Mouse (Mus musculus) megakaryocyte-erythroid progenitor cell, adult 5-6 weeks (primary cell): ENCODE data around the gene Crybg1. TPM values are rescaled to one million over a fixed set of nuclear protein-coding genes. Genes with fewer than 3 reads are reported as not detected.
A peak's percentile ranks its signal among the peaks of the same experiment; 100 is the strongest.

ENCODE experiments used
- ATAC-seq: replicated peaks from 2 replicates; pipeline ENCODE4 v1.8.0; 2016; ENCODE audit warnings: mild to moderate bottlenecking, inconsistent platforms; ENCODE audit not compliant: severe bottlenecking, poor library complexity, low FRiP score, low TSS enrichment
- total RNA-seq, 2 experiments: library from RNA; stranded (forward) in 1 of 2; stranded (reverse) in 1 of 2; fragments of 200-1000, 215-1000 nt in 1 of 2; fragments of >200 nt in 1 of 2; fragmentation: Nextera tagmentation in 1 of 2; gene quantifications; 2 replicates each; pipeline ENCODE4 v1.2.3; 2014 to 2017

Crybg1 gene
- total RNA-seq, 2 experiments from 2014 or later: 0.44 to 1.1 TPM

DNA sequence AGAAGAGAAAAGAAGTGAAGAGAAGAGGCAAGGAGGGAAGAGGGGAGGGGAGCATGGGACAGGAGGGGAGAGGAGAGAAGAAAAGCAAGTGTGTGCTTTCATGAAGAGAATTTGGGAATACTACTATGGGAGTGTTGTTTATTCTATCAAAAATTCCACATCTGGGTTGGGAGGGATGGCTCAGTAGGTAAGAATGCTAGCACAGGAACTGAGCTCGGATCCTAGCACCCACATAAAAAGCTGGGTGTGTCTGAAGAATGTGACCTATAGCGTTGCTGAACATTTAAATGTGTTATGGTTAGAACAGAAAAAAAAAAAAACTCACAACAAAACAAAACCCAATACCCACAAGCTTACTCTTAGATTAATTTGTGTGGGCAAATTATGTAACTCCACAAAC lies 133.0 kb downstream of the Crybg1 start:
- no peak for ATAC-seq

DNA sequence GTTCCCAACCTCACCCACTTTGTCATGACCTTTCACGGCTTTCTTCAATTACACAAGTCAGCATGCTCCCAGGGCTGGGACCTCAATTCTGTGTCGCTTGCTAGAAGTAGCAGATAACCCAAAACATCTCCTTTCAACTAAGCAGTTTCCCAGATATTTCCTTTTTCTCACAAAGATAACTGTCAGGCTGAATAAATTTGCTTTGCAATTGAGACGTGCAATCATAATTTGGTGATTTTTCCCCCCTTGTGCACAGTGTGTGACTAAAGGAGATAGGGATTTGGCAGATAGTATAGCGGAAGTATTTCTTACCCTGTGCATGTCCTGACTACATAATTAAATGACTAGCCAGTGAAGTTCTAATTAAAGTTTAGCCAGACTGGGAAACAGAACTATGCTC lies 134.8 kb downstream of the Crybg1 start:
- ATAC-seq: no peak

DNA sequence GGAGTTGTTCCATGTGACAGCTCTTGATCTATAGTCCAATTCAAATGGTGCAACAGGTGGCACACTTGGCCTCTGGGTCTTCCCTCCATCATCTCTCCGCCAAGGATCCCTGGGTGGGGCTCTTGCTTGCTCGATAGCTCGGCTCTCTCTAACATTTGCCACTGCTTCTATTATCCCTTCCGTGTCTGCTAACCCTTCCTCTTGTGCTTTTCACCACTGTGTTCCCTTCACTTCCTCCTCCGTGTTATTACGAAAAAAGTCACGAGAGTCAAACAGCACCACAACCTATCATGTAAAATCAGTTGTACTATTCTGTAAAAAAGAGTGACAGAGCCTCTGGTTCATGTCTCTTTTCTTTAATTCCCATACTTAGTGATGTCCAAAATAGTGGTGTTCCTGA lies 137.2 kb downstream of the Crybg1 start:
- ATAC-seq: no peak

DNA sequence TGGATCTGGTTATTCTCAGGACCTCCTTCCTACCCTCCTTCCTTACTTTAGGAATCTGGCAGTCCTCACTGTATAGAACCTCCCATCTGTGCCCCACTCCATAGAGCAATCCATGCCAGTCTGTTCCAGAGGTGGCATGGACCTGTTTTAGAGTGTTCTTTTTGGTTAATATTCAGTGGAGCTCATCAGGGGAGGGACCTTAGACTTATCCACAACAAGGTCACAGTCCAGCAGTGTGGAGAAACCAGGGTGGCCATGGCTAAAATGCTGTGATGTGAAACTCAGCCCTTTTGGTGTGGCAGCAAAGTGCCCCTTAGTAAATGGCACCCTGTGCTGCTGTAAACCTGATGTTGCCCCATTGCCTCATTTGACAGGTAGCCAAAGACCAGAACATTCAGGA lies 139.8 kb downstream of the Crybg1 start:
- ATAC-seq: no peak

DNA sequence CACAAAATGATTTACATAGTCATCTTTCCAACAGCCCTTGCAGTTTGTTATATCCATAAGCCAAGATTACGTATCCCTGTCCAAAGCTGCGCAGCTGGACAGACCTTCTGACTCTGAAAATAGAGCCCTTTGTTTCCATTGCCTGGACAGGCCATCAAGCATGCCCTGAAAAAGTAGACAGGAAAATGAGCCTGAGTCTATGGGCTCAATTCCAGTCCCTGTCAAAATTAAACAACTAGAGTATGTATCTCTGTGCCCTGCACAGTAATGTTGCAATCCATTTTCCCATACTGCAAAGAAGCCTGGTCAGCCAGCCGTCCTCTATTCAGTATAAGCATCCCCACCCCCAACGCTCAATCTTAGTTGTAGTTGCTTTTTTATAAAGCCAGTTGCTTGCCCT lies 141.8 kb downstream of the Crybg1 start:
- no peak for ATAC-seq

DNA sequence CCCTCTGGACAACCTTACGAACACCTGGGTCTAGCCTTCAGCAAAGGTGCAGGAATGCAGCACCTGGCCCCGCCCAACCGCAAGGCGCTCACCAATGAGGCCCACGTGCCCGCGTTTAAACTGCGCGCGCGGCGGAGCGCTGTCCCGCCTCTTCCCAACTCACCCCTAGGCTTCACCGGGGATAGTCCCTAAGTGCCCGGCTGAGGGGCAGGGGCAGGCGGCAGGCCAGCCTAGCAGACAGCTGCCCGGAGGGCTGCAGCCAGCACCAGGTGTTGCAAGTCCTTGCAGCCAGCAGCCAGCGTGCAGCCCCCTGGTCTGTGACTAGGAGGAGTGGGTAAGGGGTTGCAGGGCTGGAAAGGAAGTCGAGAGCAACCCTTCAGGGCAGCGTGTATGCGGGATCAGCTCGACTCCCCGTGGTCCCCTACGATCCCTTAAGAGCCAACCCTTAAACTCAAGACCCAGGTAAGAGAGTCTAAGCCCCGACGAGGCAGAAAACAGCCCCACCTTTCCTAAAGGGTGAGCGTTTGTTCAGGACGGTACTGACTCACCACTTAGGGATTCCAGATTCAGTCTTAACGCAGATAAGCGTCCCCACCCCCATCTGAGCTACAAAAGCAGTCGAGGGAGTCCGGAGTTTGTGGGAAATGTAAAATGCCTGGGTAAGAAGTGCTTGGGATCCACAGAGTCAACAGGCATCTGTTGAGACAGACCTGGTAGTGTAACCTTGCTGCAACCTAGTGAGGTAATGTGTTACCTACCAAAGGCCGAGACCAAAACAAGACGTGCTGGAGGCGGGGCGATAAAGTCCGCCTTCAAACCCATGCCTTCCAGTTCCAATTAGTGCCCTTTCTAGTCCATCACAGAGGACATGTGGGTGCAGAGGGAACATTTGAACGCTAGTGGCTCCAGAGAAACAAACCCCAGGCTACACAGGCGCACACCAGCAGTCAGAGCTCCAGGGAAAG lies 142.7 kb downstream of the Crybg1 start:
- no peak for ATAC-seq

DNA sequence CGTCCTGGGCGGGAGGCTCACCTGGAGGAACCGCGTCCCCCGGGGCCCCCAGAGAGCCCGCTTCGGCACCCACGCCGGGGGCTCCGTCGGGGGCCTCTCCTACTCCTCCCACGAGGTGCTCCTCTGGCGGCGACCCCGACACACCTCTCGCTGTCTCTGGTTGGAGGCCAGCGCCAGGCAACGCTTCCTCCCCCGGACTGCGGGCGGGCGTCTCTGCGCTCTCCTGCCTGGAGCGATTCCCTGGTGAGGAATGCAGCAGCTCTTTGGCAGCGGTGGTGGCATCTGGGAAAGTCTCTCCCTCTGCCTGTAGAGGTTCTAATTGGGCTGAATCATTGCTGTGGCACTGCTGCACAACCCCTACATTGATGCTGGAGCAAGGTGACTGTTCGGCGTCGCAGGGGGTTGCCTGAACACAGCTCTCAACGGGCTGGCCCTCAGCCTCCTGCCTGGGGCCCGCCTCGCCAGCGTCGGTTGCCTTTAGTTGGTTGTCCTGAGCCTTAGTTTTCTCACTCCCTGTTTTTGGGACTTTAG lies 144.4 kb downstream of the Crybg1 start:
- no peak for ATAC-seq

DNA sequence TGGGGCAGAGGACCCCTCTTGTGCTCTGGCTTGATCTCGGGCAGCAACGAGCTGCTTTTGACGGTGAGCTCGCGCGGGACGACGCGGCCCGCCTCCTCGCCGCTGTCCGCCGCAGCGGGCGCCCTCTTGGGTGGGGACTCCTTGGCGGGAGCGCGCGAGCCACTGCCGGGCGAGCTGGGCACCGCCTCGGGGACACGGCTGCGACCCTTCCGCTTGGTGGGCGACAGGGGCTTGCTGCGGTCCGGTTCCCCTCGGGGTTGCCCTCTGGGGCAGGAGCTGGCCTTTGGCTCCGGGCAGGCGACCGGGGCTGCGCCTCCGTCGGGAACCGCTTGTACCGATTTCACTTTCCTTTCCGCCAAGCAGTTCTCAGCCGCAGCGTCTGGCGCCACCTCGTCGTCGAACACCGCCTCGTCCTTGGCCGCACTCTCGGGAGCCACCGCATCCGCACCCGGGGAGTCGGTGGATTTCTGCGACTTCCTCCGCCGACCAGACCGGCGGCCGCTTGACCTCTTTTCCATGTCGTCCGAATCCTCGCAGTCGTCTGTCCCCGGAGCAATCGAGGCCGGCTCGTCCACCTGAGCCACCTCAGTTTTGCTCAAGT lies 145.0 kb downstream of the Crybg1 start:
- ATAC-seq: peak; percentile 45; the same call in 1 of the 2 replicates

DNA sequence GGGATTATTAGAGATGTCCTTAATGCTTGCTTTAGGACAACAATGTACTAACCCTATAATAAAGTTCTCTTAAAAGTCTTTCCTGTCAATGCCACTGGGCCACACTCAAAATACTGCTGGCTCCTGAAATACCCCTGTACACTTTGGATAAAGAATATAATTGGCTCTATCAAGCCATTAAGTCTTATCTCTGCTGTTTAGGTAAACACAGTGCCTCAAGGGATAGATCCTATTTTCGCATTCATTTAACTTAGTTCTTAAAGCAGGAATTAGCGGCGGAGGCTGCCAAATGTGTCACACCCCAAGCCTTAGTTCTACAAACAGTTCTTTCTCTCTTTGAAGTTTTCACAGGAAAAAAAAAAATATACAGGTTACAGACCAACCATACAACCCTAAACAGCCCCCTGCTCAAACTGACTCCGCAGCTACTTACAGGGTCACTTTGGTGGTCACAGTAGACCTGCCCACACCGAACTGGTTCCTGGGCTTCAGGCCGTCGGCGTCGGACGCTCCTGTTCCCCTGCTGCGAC lies 145.6 kb downstream of the Crybg1 start:
- ATAC-seq: no peak

DNA sequence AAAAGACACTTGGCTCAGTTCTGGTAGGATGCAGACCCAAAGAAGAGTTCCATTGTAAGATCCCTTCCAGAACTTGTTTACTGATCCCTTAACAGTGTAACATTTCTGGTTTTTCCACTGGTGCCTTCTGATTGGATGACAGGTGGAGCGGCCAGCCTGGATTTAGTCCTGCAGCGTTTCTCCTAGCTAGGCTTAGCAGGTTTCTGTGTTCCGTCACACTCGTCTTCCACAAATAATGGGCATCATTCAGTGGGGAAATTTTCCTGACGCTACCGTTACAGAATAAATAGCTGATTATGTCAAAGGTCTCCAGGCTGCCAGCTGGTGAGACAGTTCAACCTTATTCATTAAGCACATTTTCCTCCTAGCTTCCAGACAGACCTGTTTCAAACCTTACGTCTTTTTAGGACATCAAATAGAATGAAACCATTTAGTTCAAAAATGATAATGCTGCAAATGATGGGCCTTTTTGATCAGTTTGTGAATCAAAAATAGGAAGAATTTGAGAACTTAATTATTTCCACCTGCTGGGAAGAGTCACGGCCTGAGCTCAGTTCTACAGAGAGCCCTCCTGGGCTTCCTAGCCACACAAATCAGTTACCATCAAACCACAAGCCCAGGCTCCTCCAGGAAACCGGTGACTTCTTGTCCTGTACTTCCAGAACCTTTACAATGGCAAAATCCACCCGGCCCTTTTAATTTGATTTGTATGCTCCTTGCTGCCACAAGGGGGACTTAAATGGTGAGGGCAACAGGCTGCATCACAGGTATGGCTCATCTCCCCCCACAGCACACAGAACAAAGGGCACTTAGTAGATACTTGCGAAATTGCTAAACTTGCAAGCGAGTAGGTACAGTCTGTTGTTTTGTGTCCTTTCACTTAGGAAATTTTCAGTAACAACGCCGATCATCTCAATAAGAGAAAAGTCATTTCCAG lies 146.4 kb downstream of the Crybg1 start:
- peak; percentile 66; the same call in 1 of the 2 replicates for ATAC-seq

DNA sequence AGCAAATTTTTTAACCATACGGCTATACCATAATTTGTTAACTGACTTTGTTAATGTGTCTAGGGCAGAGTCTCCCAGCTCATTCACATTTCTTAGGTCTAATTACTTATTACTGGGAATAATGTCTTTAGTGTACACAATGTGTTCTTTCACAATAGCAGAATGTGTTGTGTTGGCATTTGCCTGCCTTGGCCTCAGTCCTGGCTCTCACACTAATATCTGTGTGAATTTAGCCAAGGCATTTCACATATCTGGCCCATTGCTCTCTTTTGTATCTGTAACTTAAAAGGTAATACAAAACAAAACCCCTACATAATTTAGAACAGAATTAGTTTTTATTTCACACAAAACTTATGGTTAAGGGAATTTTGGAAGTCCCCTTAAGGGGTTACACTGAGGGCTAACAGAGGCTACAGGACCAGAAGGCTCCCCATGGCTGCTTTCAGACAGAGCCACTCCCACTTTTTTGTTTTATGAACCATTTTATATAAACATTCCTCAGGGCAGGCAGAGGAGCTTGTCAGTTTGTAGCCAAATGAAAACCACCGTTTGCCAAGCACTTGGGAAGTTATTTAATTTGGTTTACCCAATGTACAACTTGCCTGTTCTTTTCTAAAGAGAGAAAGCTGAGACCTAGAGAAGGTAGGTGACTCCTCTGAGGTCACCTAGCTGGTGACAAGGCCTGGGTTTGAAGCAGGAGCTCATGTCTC lies 148.3 kb downstream of the Crybg1 start:
- no peak for ATAC-seq

DNA sequence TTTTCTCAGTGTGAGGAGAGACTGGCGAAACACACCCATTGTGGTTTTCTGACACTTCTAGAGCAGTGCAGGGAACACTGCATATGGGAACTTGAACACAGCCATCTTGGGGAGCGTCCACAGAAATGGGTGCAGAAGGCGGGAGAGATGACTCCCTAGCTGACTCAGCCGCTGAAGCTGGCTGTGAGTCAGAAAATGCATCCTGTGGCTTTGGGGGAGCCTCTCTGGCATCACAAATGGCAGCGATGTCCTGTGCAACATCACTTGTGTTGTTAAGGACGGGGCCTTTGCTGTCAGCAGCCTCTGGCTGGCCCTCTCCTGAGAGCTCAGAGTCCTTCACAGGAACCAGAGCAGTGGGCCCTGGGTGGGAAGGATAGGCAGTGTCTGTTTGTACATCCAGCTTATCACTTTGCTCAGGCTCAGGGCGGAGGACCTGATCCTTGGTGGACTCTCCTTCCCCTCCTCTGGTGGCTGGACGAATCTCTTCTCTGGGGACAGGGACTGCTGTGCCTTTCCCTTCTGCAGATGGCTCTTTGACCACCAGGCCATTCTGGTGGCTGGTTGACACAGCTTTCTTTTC lies 150.1 kb downstream of the Crybg1 start:
- no peak for ATAC-seq

DNA sequence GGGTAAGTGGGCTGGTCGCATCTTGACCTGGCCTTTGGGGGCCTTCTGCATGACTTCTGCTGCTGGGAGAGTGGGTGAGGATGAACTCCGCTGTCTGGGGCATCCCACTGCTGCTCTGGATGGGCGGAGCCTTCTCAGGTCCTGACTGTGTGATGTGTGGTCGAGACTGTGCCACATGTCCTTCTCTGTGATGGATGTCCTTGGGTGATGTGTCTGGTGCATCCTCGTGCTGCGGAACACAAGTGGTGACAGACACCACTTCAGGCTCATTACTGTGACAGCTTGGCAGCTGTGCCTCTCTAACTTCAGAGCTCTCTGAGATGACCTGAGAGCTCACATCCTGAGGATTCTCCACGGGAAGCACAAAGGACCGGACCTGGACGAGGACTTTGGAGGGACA lies 150.6 kb downstream of the Crybg1 start:
- no peak for ATAC-seq

DNA sequence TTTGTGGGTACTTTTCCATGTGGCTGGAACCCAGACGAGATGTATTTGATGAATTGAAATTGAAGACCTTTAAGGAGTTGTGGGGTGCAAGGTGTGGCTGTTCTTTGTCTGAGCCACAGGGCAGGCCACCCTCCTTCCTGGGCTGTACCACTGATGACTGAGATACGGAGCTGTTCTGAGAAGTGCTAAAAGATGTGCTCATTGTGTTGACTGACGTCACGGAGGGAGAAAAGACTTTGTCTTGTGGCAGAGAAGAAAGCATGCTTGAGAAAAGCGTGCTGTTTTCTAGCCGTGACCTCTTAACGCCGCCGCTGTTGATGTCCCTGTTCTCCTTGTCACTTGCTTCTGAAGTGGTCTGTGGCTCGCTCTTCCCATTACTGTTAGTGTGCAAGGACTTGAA lies 151.4 kb downstream of the Crybg1 start:
- ATAC-seq: no peak

DNA sequence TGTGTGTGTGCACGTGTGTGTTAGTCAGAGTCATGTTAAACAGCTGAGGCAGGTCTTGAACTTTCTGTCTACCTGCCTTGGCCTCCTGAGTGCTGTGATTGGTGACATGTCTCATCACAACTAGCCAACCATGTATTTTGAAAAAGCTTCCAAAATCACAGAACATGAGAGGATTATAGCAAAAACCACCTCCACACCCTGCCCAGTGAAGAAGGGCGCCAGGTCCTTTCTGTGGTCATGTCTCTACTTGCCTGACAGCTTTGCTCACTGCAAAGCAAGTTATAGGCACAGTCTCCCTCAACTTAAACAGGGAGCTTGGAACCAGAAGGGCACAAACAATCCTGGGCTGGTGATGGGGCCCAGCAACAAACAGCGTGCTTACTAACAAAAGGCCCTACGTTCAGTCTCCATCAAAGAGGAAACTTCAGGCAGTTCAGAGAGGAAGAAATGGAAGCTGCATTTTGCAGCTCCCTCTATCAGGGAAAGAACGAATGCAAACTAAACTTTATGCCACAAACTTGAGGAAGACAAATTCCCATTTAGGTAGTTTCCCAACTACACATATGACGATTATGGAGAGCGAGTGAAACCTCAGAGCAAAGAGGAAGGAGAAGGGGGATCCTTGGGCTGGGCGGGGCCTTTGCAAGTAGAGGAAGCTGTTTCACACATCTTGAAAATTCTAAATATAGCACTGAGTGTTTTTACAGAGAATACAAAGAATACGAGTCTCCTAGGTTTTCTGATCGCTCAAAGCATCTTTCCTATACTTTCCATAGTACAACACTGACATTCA lies 152.6 kb downstream of the Crybg1 start:
- ATAC-seq: no peak

DNA sequence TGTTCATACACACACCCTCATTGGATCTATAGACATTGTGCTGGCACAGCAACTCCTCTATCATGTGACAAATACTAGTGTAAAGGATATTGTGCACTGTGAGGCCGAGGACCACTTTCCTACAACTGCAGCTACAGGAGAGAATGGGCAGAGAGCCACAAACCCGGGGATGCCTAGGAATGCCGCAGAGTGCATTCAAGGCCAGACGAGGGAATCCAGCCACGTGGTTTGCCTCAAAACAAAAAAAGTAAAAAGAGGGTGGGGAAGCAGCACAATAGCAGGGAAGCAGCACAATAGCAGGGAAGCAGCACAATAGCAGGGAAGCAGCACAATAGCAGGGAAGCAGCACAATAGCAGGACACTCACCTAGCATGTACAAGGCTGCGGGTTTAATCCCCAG lies 155.5 kb downstream of the Crybg1 start:
- no peak for ATAC-seq

DNA sequence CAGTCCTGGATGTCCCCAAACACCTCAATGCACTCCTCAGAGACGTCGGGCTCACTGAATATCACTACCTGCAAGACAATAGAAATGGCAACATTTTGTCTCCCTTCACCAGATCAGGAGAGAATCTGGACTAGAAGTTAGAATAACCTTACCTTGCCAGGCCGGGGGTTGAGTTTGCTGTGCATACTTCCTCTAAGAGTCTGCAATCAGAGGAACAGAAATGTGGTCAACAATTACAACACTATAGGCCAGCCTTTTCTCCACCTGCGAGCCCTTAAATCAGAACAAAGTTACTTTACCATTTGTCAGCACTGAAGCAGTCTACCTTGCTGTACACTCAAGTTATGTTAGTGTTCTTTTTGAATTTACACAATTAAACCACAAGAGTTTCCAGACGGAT lies 156.1 kb downstream of the Crybg1 start:
- ATAC-seq: no peak

DNA sequence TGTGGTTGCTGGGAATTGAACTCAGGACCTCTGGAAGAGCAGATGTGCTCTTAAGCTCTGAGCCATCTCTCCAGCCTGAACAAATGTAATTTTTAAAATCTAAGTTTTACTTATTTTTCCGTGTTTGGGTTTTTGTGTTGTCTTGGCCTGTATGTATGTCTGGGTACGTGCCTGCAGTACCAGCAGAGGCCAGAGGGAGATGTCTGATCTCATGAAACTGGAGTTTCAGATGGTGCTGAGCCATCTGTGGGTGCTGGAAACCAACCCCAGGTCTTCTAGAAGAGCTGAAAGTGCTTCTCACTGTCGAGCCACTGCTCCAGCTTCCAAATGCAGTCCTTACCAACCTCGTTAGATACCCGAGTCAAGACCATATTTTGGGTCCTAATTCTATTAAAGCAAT lies 157.4 kb downstream of the Crybg1 start:
- ATAC-seq: no peak
